Mouse (Mus musculus) gonadal fat pad, adult 2 months (tissue): ENCODE results near the gene Tmem132b. TPM values are rescaled to one million over a fixed set of nuclear protein-coding genes. Genes with fewer than 3 reads are reported as not detected.

Source experiments
- DNase-seq: peaks from one replicate; pipeline ENCODE4 v3.0.0-alpha.2; 2012; ENCODE audit warnings: low read depth
- polyA plus RNA-seq: library from polyadenylated mRNA; depleted of rRNA; stranded (reverse); fragments of >200 nt; gene quantifications from 2 replicates; pipeline ENCODE4 v1.2.3, GENCODE M21; 2012; rRNA removed

Gene Tmem132b
- polyA plus RNA-seq, 1 experiment: 1.6 TPM

- DNase-seq: no peak
These were observed 235.4 kb downstream of the Tmem132b start for GRCm38 (mm10) chr5:125766941-125767340.

GRCm38 (mm10) chr5:125767950-125768349, 236.4 kb downstream of the Tmem132b start:
- DNase-seq: no peak

DNA sequence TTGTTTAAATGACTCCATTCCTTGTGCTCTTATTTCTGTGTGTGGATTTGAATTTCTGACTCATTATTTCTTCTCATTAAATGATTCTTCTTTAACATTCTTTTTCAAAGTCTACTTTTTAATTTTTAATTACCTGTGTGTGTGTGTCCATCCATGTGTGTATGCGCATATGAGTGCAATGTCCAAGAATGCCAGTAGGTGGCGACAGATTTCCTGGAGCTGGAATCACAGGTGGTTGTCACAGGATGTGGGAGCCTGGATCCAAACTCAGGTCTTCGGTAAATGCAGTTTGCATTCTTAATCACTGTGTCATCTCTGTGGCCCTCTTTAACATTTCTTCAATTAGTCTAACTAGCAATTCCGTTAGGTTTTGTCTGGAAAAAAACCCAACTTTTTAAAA, 240.7 kb downstream of the Tmem132b start:
- DNase-seq: no peak

GRCm38 (mm10) chr5:125772756-125773155, 241.2 kb downstream of the Tmem132b start:
- DNase-seq: no peak

DNA sequence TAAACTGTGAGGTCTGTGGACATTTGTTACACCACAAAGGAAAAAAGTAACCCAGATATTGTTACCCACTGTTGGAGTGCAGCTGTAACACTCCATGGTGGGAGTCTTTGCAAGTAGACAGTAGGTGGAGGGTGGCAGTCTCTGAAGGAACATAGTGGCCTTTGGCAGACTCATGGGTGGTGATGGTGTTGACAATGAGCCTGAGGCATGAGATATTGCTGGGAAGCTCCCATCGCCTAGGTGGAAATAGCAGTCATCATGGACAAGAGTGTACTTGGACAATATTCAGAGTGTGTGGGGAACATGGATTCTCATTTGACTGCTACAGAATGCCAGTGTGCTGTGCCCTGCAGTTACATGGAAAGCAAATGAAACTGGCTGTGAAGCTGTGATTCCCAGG, 248.8 kb downstream of the Tmem132b start:
- DNase-seq: no peak

DNA sequence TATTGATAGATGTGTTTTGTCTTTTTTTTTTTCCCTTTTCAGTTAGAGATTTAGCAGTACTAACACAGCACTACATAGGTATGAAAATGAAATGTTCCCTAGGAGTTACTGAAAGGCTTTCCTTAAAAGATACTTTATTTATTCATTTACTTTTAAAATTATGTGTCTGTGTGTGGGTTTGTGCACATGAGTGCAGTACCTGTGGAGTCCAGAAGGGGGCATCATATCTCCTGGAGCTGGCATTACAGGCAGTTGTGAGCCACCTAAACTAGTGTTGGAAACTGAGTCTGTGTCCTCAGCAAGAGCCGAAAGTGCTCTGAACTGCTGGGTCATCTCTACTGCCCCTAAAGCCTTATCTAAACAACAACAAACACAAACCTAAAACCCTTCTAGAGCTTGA, 261.1 kb downstream of the Tmem132b start:
- DNase-seq: no peak

DNA sequence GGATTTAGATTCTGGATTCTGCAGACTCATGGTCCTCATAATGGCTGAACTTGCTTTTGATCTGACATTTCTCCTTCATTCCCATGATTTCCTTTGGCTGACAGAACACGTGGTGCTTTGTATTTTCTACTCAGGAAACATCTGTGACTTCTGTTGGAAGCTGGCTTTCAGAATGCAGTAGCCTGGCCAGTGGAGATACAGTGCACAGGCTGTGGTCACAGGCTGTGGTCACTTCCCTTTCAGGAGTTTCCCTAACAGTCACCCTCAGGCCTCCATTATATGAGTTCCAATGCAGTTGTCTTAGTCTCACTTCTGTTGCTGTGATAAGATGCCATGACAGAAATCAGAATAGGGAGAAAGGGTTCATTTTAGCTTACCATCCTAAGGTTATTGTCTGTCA, 262.7 kb downstream of the Tmem132b start:
- no peak for DNase-seq

GRCm38 (mm10) chr5:125799622-125800021, 268.0 kb downstream of the Tmem132b start:
- DNase-seq: no peak

DNA sequence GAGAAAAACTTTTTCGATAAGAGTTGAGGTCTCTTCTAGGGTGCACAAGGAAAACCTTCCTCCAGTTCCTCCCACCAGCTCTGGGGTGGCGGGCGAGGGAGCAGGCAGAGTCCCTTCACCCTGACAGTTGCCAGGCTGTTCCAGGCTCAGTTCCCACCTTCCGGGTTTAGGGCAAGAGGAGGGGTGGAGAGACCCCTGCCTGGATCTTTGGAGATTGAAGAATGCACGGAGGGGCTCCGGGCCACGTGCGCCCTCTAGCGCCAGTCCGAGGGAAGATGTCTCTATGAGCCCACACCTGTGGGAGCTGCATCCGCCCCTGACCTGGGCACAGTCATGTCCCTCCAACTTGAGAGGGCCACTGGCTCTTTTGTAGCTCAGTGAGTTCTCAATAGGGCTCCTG, 268.5 kb downstream of the Tmem132b start:
- no peak for DNase-seq

GRCm38 (mm10) chr5:125802801-125803200, 271.2 kb downstream of the Tmem132b start:
- DNase-seq: no peak

- DNase-seq: no peak
These were observed 273.8 kb downstream of the Tmem132b start for GRCm38 (mm10) chr5:125805327-125805726.

DNA sequence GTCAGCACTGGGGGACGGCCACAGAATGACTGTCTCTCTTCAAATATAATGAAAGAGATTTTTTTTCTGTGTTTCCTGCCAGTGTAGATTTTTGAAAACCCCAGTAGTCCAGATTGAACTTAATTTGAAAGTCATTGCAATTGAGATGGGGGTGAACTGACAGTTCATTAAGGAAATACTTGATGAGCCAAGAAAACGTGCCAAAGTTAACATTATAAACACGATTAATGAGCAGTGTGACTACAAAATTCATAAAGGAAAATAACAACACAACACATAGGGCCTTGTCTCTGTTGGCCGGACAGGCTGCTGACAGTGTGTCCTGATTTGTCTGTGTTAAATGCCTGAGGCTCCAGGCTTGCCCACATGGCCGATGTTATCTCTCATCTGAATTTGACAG, 276.3 kb downstream of the Tmem132b start:
- DNase-seq: no peak

- no peak for DNase-seq
These were observed 297.8 kb downstream of the Tmem132b start for GRCm38 (mm10) chr5:125829342-125829741.

GRCm38 (mm10) chr5:125835890-125836289, 304.3 kb downstream of the Tmem132b start:
- no peak for DNase-seq

DNA sequence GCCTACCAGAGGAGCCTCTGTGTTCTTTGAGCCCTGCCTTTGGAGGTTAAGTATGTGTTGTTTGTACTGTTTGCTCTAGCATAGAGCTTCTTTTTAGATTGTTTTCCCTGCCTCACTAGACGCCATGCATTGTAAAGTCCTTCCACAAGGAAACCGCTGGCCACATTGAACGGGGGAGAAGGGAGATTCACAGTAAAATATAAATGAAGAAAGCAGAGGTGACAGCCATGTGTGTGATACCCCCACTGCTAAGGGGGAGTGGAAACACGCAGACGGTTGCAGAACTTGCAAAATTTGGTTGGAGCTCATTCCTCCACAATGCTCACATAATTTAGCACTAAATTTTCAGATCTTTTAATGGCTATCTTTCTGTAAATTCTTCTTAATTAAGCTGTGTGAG, 305.2 kb downstream of the Tmem132b start:
- DNase-seq: no peak

Other genes starting within 250 kb of the Tmem132b start
- gene Scarb1, start 190.7 kb upstream of the Tmem132b start, polyA plus RNA-seq: 215 and 243 TPM in 2 replicates
- gene Gm10382, start 142.5 kb upstream of the Tmem132b start, polyA plus RNA-seq: 0.34 and 0.65 TPM in 2 replicates
- 1,190 and 1,336 TPM in 2 replicates for gene Ubc, start 141.6 kb upstream of the Tmem132b start, polyA plus RNA-seq
- gene Dhx37, start 97.7 kb upstream of the Tmem132b start, polyA plus RNA-seq: 21.5 and 28.7 TPM in 2 replicates
- gene Bri3bp, start 90.2 kb upstream of the Tmem132b start, polyA plus RNA-seq: 20.2 and 20.4 TPM in 2 replicates
- gene Aacs, start 56.0 kb upstream of the Tmem132b start, polyA plus RNA-seq: 139 and 155 TPM in 2 replicates